Mouse (Mus musculus): Measurements from ENCODE around the gene Itga11. TPM values are rescaled to one million over a fixed set of nuclear protein-coding genes. Genes with fewer than 3 reads are reported as not detected.

The Itga11 gene
- polyA plus RNA-seq, 1 experiment = 3.8 TPM

DNA sequence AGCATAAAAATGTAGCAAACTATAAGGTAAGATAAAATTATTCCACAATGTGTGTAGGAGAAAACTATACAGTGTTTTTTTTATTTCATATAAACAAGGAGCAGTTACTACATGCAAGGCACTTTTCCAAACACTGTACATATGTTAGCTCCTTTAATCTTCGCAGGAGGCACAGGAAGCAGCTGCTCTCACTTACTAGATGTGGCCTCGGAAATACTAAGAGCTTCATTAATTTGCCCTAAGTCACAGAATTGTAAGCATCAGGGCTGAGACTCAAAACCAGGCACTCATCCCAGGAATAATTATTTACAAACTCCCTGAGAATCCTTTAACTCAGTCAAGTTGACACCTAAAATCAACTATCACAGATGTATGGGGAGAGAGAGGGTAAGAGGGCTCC, 14.2 kb upstream of the Itga11 start:
- TF ChIP-seq CTCF (IDR thresholded peaks at IDR 0.05; ENCODE audit: extremely low read depth, insufficient read length, insufficient replicate concordance, low read depth, low read length) (no peak), POLR2A (IDR thresholded peaks at IDR 0.05; ENCODE audit: low read depth, low read length) (no peak)
- no peak overlapping the region for H3K4me3 ChIP-seq (ENCODE audit: low read depth, low read length)

DNA sequence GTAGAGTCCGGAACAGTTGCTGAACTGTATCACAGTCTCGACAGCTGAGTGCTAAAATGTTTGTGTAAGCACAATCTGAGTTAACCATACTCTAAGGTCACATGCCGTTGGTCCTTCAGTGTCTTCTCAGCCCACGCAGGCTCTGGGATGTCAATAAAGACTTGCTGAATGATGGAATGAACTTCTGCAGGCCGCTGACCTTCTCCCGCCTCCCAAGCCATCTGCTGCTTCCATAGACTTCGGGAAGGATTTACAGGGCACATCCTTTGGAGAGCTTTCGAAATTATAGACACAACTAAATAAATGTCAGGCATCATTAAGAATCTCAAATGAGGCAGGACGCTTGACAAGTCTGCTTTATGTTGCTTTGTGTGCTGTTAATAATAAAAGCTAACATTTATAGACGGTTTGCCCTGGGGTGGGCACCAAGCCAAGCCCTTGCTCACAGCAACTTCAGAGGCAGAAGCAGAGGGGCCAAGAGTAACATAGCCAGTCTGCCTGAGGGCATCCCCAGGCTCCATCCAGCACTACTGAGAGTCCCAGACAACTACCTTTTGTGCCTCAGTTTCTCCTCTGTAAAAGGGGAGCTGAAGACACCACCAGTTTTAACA, 13.4 kb upstream of the Itga11 start:
- no peak overlapping the region for H3K4me3 ChIP-seq (ENCODE audit: low read depth, low read length)
- no peaks in the 10 kb centered on the region for H3K4me1 ChIP-seq (ENCODE audit: control insufficient read depth, insufficient read depth, insufficient read length, low read length)
- TF ChIP-seq CTCF (IDR thresholded peaks at IDR 0.05; ENCODE audit: extremely low read depth, insufficient read length, insufficient replicate concordance, low read depth, low read length) (no peak), POLR2A (IDR thresholded peaks at IDR 0.05; ENCODE audit: low read depth, low read length) (no peak)
- H3K27me3 ChIP-seq (ENCODE audit: control insufficient read depth, insufficient read depth, low read length) = no peaks in the 10 kb centered on the region
- no peak overlapping the region for H3K27ac ChIP-seq (ENCODE audit: insufficient read depth, low read depth, low read length)
- no peaks in the 10 kb centered on the region for H3K36me3 ChIP-seq (ENCODE audit: control insufficient read depth, insufficient read depth, low read length)
- WGBS = 41% methylated on average over 10 of the region's 10 CpGs

More for the DNA sequence above, 14.2 kb upstream of the Itga11 start:
- Histone ChIP-seq H3K4me1 (ENCODE audit: control insufficient read depth, insufficient read depth, insufficient read length, low read length) (no peaks in the 10 kb centered on the region), H3K27ac (ENCODE audit: insufficient read depth, low read depth, low read length) (no peak overlapping the region), H3K36me3 (ENCODE audit: control insufficient read depth, insufficient read depth, low read length) (no peaks in the 10 kb centered on the region), H3K27me3 (ENCODE audit: control insufficient read depth, insufficient read depth, low read length) (no peaks in the 10 kb centered on the region)
- 80% methylated on average over 2 of the region's 2 CpGs for WGBS

DNA sequence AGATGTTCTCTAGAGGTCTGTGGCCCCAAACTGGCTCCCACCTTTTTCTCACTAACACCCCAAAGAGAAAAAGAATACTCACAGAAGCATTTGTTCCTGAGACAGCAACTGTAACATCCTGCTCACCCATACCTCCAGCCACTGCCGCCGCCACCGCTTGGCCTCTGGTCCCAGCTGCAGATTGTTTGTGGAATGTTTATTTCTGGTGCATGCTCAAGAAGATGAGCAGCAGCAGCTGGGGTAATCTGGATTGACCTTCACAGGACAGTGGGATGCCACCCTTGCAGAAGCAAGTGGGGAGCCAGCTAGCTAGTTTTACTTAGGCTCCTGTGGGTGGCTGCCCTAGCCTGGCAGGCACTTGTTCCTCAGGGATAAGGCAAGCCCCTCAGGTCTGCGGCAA, 11.7 kb upstream of the Itga11 start:
- no peak overlapping the region for H3K27ac ChIP-seq (ENCODE audit: insufficient read depth, low read depth, low read length)
- no peaks in the 10 kb centered on the region for H3K4me1 ChIP-seq (ENCODE audit: control insufficient read depth, insufficient read depth, insufficient read length, low read length)
- WGBS = 66% methylated on average over 4 of the region's 4 CpGs
- no peak overlapping the region for H3K4me3 ChIP-seq (ENCODE audit: low read depth, low read length)
- H3K36me3 ChIP-seq (ENCODE audit: control insufficient read depth, insufficient read depth, low read length) = no peaks in the 10 kb centered on the region
- H3K27me3 ChIP-seq (ENCODE audit: control insufficient read depth, insufficient read depth, low read length) = no peaks in the 10 kb centered on the region
- TF ChIP-seq CTCF (IDR thresholded peaks at IDR 0.05; ENCODE audit: extremely low read depth, insufficient read length, insufficient replicate concordance, low read depth, low read length) = no peak
- TF ChIP-seq POLR2A (IDR thresholded peaks at IDR 0.05; ENCODE audit: low read depth, low read length) = no peak

GRCm38 (mm10) chr9:62668503-62668902, 9.1 kb upstream of the Itga11 start:
- no peak overlapping the region for H3K27ac ChIP-seq (ENCODE audit: insufficient read depth, low read depth, low read length)
- TF ChIP-seq POLR2A (IDR thresholded peaks at IDR 0.05; ENCODE audit: low read depth, low read length) (no peak), CTCF (IDR thresholded peaks at IDR 0.05; ENCODE audit: extremely low read depth, insufficient read length, insufficient replicate concordance, low read depth, low read length) (no peak)
- WGBS = 79% methylated on average over 4 of the region's 4 CpGs

DNA sequence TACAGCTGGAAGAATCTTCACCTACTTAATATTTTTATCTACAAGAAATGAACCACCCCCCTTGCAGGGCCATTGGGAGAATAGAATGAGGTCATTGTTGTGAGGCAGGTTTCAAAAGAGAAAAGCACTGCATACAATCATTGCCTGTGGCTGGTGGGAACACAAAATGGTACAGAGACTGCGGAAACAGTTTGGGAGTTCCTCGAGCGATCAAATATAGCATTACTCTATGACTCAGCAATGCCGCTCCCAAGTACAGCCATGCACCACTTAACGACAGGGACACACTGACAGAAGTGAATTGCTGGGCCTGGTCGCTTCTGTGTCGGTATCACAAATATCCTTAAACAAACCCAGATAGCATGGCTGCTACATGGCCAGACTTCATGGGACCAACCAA, 4.4 kb upstream of the Itga11 start:
- no peak for TF ChIP-seq CTCF (IDR thresholded peaks at IDR 0.05; ENCODE audit: extremely low read depth, insufficient read length, insufficient replicate concordance, low read depth, low read length)
- no peak for TF ChIP-seq POLR2A (IDR thresholded peaks at IDR 0.05; ENCODE audit: low read depth, low read length)
- Histone ChIP-seq H3K27me3 (ENCODE audit: control insufficient read depth, insufficient read depth, low read length) (peaks cover 14% of the 10 kb centered on the region), H3K4me3 (ENCODE audit: low read depth, low read length) (no peak overlapping the region), H3K4me1 (ENCODE audit: control insufficient read depth, insufficient read depth, insufficient read length, low read length) (no peaks in the 10 kb centered on the region), H3K27ac (ENCODE audit: insufficient read depth, low read depth, low read length) (no peak overlapping the region), H3K36me3 (ENCODE audit: control insufficient read depth, insufficient read depth, low read length) (no peaks in the 10 kb centered on the region)
- WGBS = 59% methylated on average over 7 of the region's 7 CpGs

More at GRCm38 (mm10) chr9:62668503-62668902, 9.1 kb upstream of the Itga11 start:
- H3K36me3 ChIP-seq (ENCODE audit: control insufficient read depth, insufficient read depth, low read length) = no peaks in the 10 kb centered on the region
- H3K4me3 ChIP-seq (ENCODE audit: low read depth, low read length) = no peak overlapping the region
- no peaks in the 10 kb centered on the region for H3K27me3 ChIP-seq (ENCODE audit: control insufficient read depth, insufficient read depth, low read length)
- H3K4me1 ChIP-seq (ENCODE audit: control insufficient read depth, insufficient read depth, insufficient read length, low read length) = no peaks in the 10 kb centered on the region

- TF ChIP-seq CTCF (IDR thresholded peaks at IDR 0.05; ENCODE audit: extremely low read depth, insufficient read length, insufficient replicate concordance, low read depth, low read length) (no peak), POLR2A (IDR thresholded peaks at IDR 0.05; ENCODE audit: low read depth, low read length) (no peak)
- no peak overlapping the region for H3K4me3 ChIP-seq (ENCODE audit: low read depth, low read length)
- H3K36me3 ChIP-seq (ENCODE audit: control insufficient read depth, insufficient read depth, low read length) = no peaks in the 10 kb centered on the region
- H3K27me3 ChIP-seq (ENCODE audit: control insufficient read depth, insufficient read depth, low read length) = peaks cover 23% of the 10 kb centered on the region
- WGBS = 73% methylated on average over 1 of the region's 1 CpGs
- H3K27ac ChIP-seq (ENCODE audit: insufficient read depth, low read depth, low read length) = no peak overlapping the region
- no peaks in the 10 kb centered on the region for H3K4me1 ChIP-seq (ENCODE audit: control insufficient read depth, insufficient read depth, insufficient read length, low read length)
Measured at GRCm38 (mm10) chr9:62675172-62675571, 2.5 kb upstream of the Itga11 start.

- TF ChIP-seq CTCF (IDR thresholded peaks at IDR 0.05; ENCODE audit: extremely low read depth, insufficient read length, insufficient replicate concordance, low read depth, low read length) (no peak), POLR2A (IDR thresholded peaks at IDR 0.05; ENCODE audit: low read depth, low read length) (no peak)
Measured at GRCm38 (mm10) chr9:62678550-62679155, 1.0 kb downstream of the Itga11 start.

More at GRCm38 (mm10) chr9:62678550-62679155, 1.0 kb downstream of the Itga11 start:
- Histone ChIP-seq H3K4me1 (ENCODE audit: control insufficient read depth, insufficient read depth, insufficient read length, low read length) (no peaks in the 10 kb centered on the region), H3K4me3 (ENCODE audit: low read depth, low read length) (peak overlapping the region; percentile 42), H3K27me3 (ENCODE audit: control insufficient read depth, insufficient read depth, low read length) (peaks cover 23% of the 10 kb centered on the region), H3K36me3 (ENCODE audit: control insufficient read depth, insufficient read depth, low read length) (no peaks in the 10 kb centered on the region), H3K27ac (ENCODE audit: insufficient read depth, low read depth, low read length) (no peak overlapping the region)
- WGBS = 13% methylated on average over 22 of the region's 22 CpGs

Data from small intestine, adult 2 months (tissue).